Mouse (Mus musculus) frontal cortex, postnatal 36 days (tissue): Measurements from ENCODE around the gene H2al2b.
"Not testable (repeated sequence)": the region's sequence is repeated elsewhere in the genome, so short reads cannot be mapped to it uniquely, and the experiment has no call there.

Source experiments
- DNase-seq, 2 experiments: peaks; one replicate each; pipeline ENCODE4 v3.0.0; 2022; ENCODE audit warnings: low spot score in 2 of 2

Gene H2al2b

GRCm38 (mm10) chrY:2720574-2720973, at the start of gene H2al2b:
TSS of gene H2al2b (minus strand) at chrY:2720674.
- not testable (repeated sequence) for DNase-seq
